Mouse (Mus musculus) cortical plate, adult 2 months (tissue): Measurements from ENCODE around the gene Gabrb1.

ENCODE experiments used
- CTCF ChIP-seq: fragments of 200-500 bp; IDR thresholded peaks from 2 replicates; pipeline ENCODE4 v1.5.1; 2011; ENCODE audit warnings: mild to moderate bottlenecking, control low read depth, low read length; ENCODE audit not compliant: insufficient read depth; ENCODE audit errors: extremely low read depth
- POLR2A ChIP-seq: fragments of 200-500 bp; IDR thresholded peaks from 2 replicates; pipeline ENCODE4 v1.6.1; 2011; ENCODE audit warnings: mild to moderate bottlenecking, low read length, control low read depth; ENCODE audit not compliant: insufficient read depth; ENCODE audit errors: extremely low read depth

DNA sequence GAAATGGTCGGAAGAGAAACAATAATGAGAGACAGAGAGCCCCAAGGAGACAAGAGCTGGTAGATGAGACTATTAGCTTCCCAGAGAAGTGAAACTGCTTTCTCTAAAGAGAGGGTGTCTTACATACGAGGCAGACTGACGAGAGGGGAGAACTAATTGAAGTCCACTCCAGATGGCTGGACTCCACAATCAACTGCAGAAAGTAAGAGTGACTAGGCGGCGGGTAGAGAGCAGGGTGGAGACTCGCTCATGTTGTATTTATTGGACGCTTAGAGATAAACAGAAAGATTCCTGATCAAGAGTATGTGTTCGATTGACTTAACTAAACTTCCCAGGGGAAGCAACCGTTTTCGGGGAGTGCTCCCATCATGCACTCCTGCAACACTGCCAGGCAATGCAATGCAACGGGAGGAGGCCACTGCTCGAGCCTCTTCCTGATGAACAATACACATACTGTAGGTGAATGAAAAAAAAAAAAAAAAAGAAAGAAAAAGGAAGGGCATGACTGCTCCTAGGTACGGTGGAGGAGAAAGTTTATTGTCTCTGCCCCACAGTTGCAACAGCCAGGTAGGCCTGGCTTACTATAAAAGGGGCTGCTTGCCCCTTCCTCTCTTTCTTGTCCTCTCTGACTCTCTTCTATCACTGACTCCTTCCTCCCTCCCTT lies 526.7 kb downstream of the Gabrb1 start:
- TF ChIP-seq POLR2A (no peak), CTCF (no peak)
